ENCODE assay signal across 8 mouse cellular contexts in genomic region chr16:13781216-13781615, GRCm38 (mm10). TPM values are rescaled to one million over a fixed set of nuclear protein-coding genes. Genes with fewer than 3 reads are reported as not detected.
DNase-seq lines count a peak whose midpoint lies in the region; ATAC-seq and TF ChIP-seq lines count a peak whose summit lies in the region.

No protein-coding gene starts in this region.

- TF ChIP-seq POLR2A in lung, adult 2 months (IDR thresholded peaks at IDR 0.05; ENCODE audit: borderline replicate concordance, extremely low read depth, low read depth, low read length): no peak

- H3K27ac ChIP-seq in intestine, postnatal 0 days (ENCODE audit: low read depth, low read length): peak overlapping the region; percentile 84
- H3K27ac ChIP-seq in neural tube, embryonic 15.5 days (replicated peaks): no peak overlapping the region

- no peaks in the 10 kb centered on the region for H3K27me3 ChIP-seq in intestine, postnatal 0 days (replicated peaks; ENCODE audit: control insufficient read depth, insufficient read depth, low read length)
- H3K27me3 ChIP-seq in neural tube, embryonic 15.5 days (replicated peaks): no peaks in the 10 kb centered on the region

- TF ChIP-seq CTCF in lung, adult 2 months (IDR thresholded peaks at IDR 0.05; ENCODE audit: insufficient read depth, low read length): no peak
- TF ChIP-seq CTCF in intestine, postnatal 0 days (IDR thresholded peaks at IDR 0.05; ENCODE audit: low read depth): no peak

- 23% methylated on average over 8 of the region's 8 CpGs for WGBS in lung, adult 2 months
- WGBS in intestine, postnatal 0 days: 22% methylated on average over 8 of the region's 8 CpGs
- WGBS in neural tube, embryonic 15.5 days: 39% methylated on average over 8 of the region's 8 CpGs

- DNase-seq in lung, adult 2 months: no peak
- no peak for DNase-seq in lung, adult 18-20 months
- peak; percentile 3 for DNase-seq in embryo, embryonic 11 days
- no peak for DNase-seq in left cerebral cortex, postnatal 25 days (ENCODE audit: low spot score in 2 of 2)
- no peak for DNase-seq in frontal cortex, postnatal 10 days (ENCODE audit: low spot score in 2 of 2)
- no peak for DNase-seq in ovary, postnatal 36 days (ENCODE audit: low spot score)

- intact Hi-C loops in left cerebral cortex, postnatal 25 days (cut with DNase I): loop anchor here (2.0 kb wide), 1 partner anchor 26 kb away; no protein-coding TSS in a partner anchor

- no peak for ATAC-seq in intestine, postnatal 0 days
- ATAC-seq in neural tube, embryonic 15.5 days (ENCODE audit: low FRiP score): no peak; the same call in 1 of the 2 replicates

- peak overlapping the region; percentile 91 for H3K4me3 ChIP-seq in lung, adult 2 months (replicated peaks; ENCODE audit: extremely low read depth, low read depth, low read length)
- H3K4me3 ChIP-seq in intestine, postnatal 0 days (ENCODE audit: low read depth, low read length): peak overlapping the region; percentile 76
- H3K4me3 ChIP-seq in neural tube, embryonic 15.5 days (replicated peaks): peak overlapping the region; percentile 87

- H3K4me2 ChIP-seq in intestine, postnatal 0 days (replicated peaks; ENCODE audit: low read depth): peak overlapping the region; percentile 78
- peak overlapping the region; percentile 75 for H3K4me2 ChIP-seq in neural tube, embryonic 15.5 days

- H3K4me1 ChIP-seq in lung, adult 2 months (ENCODE audit: control insufficient read depth, insufficient read depth, low read length): peaks cover 7% of the 10 kb centered on the region
- H3K4me1 ChIP-seq in intestine, postnatal 0 days (replicated peaks; ENCODE audit: control insufficient read depth, insufficient read depth, low read length): no peaks in the 10 kb centered on the region
- peaks cover 26% of the 10 kb centered on the region for H3K4me1 ChIP-seq in neural tube, embryonic 15.5 days

- H3K9ac ChIP-seq in intestine, postnatal 0 days (ENCODE audit: low read depth, low read length): peak overlapping the region; percentile 86
- H3K9ac ChIP-seq in neural tube, embryonic 15.5 days (replicated peaks): peak overlapping the region; percentile 85

- no peaks in the 10 kb centered on the region for H3K9me3 ChIP-seq in intestine, postnatal 0 days (ENCODE audit: control insufficient read depth)
- no peaks in the 10 kb centered on the region for H3K9me3 ChIP-seq in neural tube, embryonic 15.5 days (replicated peaks)

- H3K36me3 ChIP-seq in intestine, postnatal 0 days (ENCODE audit: control insufficient read depth, insufficient read depth): peaks cover 15% of the 10 kb centered on the region
- H3K36me3 ChIP-seq in neural tube, embryonic 15.5 days: peaks cover 23% of the 10 kb centered on the region

RNA-seq across cellular contexts. Expression of gene Rrn3, which starts 0.7 kb away (rescaled TPM):
- polyA plus RNA-seq in lung, adult 2 months (2012; rRNA removed): 6.5 and 9.2 TPM in 2 replicates
- polyA plus RNA-seq in intestine, postnatal 0 days (2015; fragmentation: Nextera tagmentation; extraction: Ambion mirVana): 22.6 and 24.2 TPM in 2 replicates
- 82.7 and 86.5 TPM in 2 replicates for polyA plus RNA-seq in neural tube, embryonic 15.5 days (2015; fragmentation: Nextera tagmentation; extraction: Ambion mirVana)
- 10 to 100 TPM; 47.3 to 49.0 TPM for total RNA-seq in left cerebral cortex, postnatal 25 days (2021)

RNA-seq across cellular contexts. Expression of gene Ntan1, which starts 37.4 kb away (rescaled TPM):
- polyA plus RNA-seq in lung, adult 2 months (2012; rRNA removed): 55.5 and 65.8 TPM in 2 replicates
- polyA plus RNA-seq in intestine, postnatal 0 days (2015; fragmentation: Nextera tagmentation; extraction: Ambion mirVana): 115 and 119 TPM in 2 replicates
- 204 and 223 TPM in 2 replicates for polyA plus RNA-seq in neural tube, embryonic 15.5 days (2015; fragmentation: Nextera tagmentation; extraction: Ambion mirVana)
- total RNA-seq in left cerebral cortex, postnatal 25 days (2021): 10 to 100 TPM; 89.9 to 97.1 TPM

RNA-seq across cellular contexts. Expression of gene Pla2g10, which starts 50.4 kb away (rescaled TPM):
- 0.97 TPM in 1 of 2 replicates, not detected in the other for polyA plus RNA-seq in lung, adult 2 months (2012; rRNA removed)
- 9.1 and 10.5 TPM in 2 replicates for polyA plus RNA-seq in intestine, postnatal 0 days (2015; fragmentation: Nextera tagmentation; extraction: Ambion mirVana)
- 0.41 and 1.4 TPM in 2 replicates for polyA plus RNA-seq in neural tube, embryonic 15.5 days (2015; fragmentation: Nextera tagmentation; extraction: Ambion mirVana)
- not detected for total RNA-seq in left cerebral cortex, postnatal 25 days (2021)
